Comparison of ENCODE assay signal across 8 mouse cellular contexts in the genomic region with DNA sequence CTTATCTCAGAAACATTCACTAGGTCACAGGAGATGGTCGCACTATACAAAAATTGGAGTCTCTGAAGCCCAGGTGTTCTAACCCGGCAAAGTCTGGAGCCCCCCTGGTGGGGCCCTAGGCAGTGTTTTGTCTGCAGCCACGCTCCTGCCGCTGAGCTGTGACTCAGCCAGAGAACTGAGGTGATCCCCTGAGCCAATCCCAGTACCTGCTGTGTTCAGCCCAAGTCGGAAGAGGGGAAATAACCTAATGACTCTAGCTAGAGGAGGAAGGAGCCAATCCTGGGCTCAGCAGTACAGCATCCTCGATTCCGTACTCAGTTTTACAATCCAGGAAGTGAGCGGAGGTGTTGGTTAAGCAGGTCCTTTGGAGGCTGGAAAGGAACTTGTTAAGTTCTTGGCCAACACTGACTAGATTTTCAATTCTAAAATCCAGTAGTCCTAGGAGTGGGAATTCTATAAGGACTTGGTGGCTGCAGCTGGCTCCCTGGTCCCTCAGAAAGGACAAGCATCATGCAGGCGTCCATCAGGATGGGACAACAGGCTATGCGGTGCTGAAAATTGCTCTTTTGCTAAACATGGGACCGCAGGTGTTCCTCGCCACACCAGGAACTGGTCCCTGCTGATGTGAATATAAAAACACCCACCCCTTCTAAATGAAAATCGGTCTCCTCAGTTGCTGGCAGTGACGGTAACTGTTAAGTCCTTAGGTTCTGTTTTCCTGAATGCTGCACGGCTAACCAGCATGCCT. TPM values are rescaled to one million over a fixed set of nuclear protein-coding genes. Genes with fewer than 3 reads are reported as not detected.
DNase-seq lines count a peak whose midpoint lies in the region; ATAC-seq and TF ChIP-seq lines count a peak whose summit lies in the region.

No protein-coding gene starts in this region.

- peak; percentile 93 for DNase-seq in CD4-positive, CD25-positive, alpha-beta regulatory T cell, adult 2 months (ENCODE audit: low read depth, low spot score)
- DNase-seq in brain, adult 2 months (ENCODE audit: low read depth, low spot score), result peak; percentile 97
- peak; percentile 85 for DNase-seq in forebrain, embryonic 10.5 days (ENCODE audit: extremely low spot score, low spot score)
- peak; percentile 91 for DNase-seq in kidney, postnatal 14 days
- peak; percentile 59 to 63 (median 60) for DNase-seq in liver, embryonic 14.5 days (ENCODE audit: low read depth in 3 of 3, low spot score in 3 of 3)
- peak; percentile 86 for DNase-seq in neural tube, embryonic 10.5 days (ENCODE audit: extremely low spot score, low spot score)

- H3K4me1 ChIP-seq in forebrain, embryonic 10.5 days, result peaks cover 59% of the 10 kb centered on the region
- peaks cover 43% of the 10 kb centered on the region for H3K4me1 ChIP-seq in heart, embryonic 15.5 days (replicated peaks)
- peaks cover 8 to 38% of the 10 kb centered on the region in 2 experiments for H3K4me1 ChIP-seq in liver, embryonic 14.5 days (replicated peaks; ENCODE audit: control insufficient read depth in 2 of 2, insufficient read depth in 2 of 2, low read length in 1 of 2)
- H3K4me1 ChIP-seq in stomach, embryonic 15.5 days, result peaks cover 36% of the 10 kb centered on the region

- TF ChIP-seq EP300 in liver, embryonic 14.5 days (IDR thresholded peaks at IDR 0.05; ENCODE audit: low read depth), result no peak

- 9% methylated on average over 15 of the region's 15 CpGs for WGBS in forebrain, embryonic 10.5 days
- WGBS in heart, embryonic 15.5 days, result 10% methylated on average over 15 of the region's 15 CpGs
- 13% methylated on average over 15 of the region's 15 CpGs for WGBS in liver, embryonic 14.5 days (ENCODE audit: insufficient replicate concordance)
- WGBS in stomach, embryonic 15.5 days, result 8% methylated on average over 15 of the region's 15 CpGs

- peak overlapping the region; percentile 80 for H3K4me2 ChIP-seq in heart, embryonic 15.5 days
- peak overlapping the region; percentile 61 for H3K4me2 ChIP-seq in liver, embryonic 14.5 days (ENCODE audit: low read depth)
- H3K4me2 ChIP-seq in stomach, embryonic 15.5 days, result peak overlapping the region; percentile 53

- H3K9ac ChIP-seq in heart, embryonic 15.5 days, result peak overlapping the region; percentile 41; the same call in 1 of the 2 replicates
- no peak overlapping the region for H3K9ac ChIP-seq in liver, embryonic 14.5 days (replicated peaks)
- H3K9ac ChIP-seq in stomach, embryonic 15.5 days, result no peak overlapping the region

- TF ChIP-seq CTCF in liver, embryonic 14.5 days (IDR thresholded peaks at IDR 0.05; ENCODE audit: low read depth), result no peak

- no peaks in the 10 kb centered on the region for H3K9me3 ChIP-seq in forebrain, embryonic 10.5 days
- no peaks in the 10 kb centered on the region for H3K9me3 ChIP-seq in heart, embryonic 15.5 days (replicated peaks)
- no peaks in the 10 kb centered on the region for H3K9me3 ChIP-seq in liver, embryonic 14.5 days (ENCODE audit: control insufficient read depth, low read length)
- H3K9me3 ChIP-seq in stomach, embryonic 15.5 days, result no peaks in the 10 kb centered on the region

- H3K27ac ChIP-seq in forebrain, embryonic 10.5 days, result peak overlapping the region; percentile 79
- peak overlapping the region; percentile 67 for H3K27ac ChIP-seq in heart, embryonic 15.5 days
- no peak overlapping the region for H3K27ac ChIP-seq in liver, embryonic 14.5 days
- peak overlapping the region; percentile 59 for H3K27ac ChIP-seq in stomach, embryonic 15.5 days

- peaks cover 12% of the 10 kb centered on the region for H3K27me3 ChIP-seq in forebrain, embryonic 10.5 days (ENCODE audit: poor library complexity, severe bottlenecking)
- no peaks in the 10 kb centered on the region for H3K27me3 ChIP-seq in heart, embryonic 15.5 days
- no peaks in the 10 kb centered on the region for H3K27me3 ChIP-seq in liver, embryonic 14.5 days (ENCODE audit: control insufficient read depth, insufficient read depth, low read length)
- no peaks in the 10 kb centered on the region for H3K27me3 ChIP-seq in stomach, embryonic 15.5 days (replicated peaks)

- H3K4me3 ChIP-seq in forebrain, embryonic 10.5 days, result peak overlapping the region; percentile 43
- H3K4me3 ChIP-seq in heart, embryonic 15.5 days, result peak overlapping the region; percentile 53
- peak overlapping the region; percentile 19 to 43; a peak in 3 of 4 replicates for H3K4me3 ChIP-seq in liver, embryonic 14.5 days (ENCODE audit: insufficient read depth in 1 of 2, low read depth in 2 of 2, low read length in 2 of 2)
- peak overlapping the region; percentile 33 for H3K4me3 ChIP-seq in stomach, embryonic 15.5 days (replicated peaks)

- H3K36me3 ChIP-seq in forebrain, embryonic 10.5 days (replicated peaks), result no peaks in the 10 kb centered on the region
- H3K36me3 ChIP-seq in heart, embryonic 15.5 days, result no peaks in the 10 kb centered on the region
- H3K36me3 ChIP-seq in liver, embryonic 14.5 days (replicated peaks; ENCODE audit: control insufficient read depth, insufficient read depth, low read depth), result no peaks in the 10 kb centered on the region
- no peaks in the 10 kb centered on the region for H3K36me3 ChIP-seq in stomach, embryonic 15.5 days

- ATAC-seq in heart, embryonic 15.5 days (replicated peaks; ENCODE audit: insufficient number of reproducible peaks, insufficient read depth, low FRiP score, low read depth), result peak; percentile 45; the same call in 1 of the 2 replicates
- peak; percentile 45 for ATAC-seq in liver, embryonic 14.5 days (ENCODE audit: insufficient read depth)
- ATAC-seq in stomach, embryonic 15.5 days (ENCODE audit: insufficient read depth, low FRiP score, low read depth), result peak; percentile 93

RNA-seq across cellular contexts. Expression of a gene that starts 19.1 kb away (rescaled TPM):
- 3.5 and 4.4 TPM in 2 replicates for polyA plus RNA-seq in forebrain, embryonic 10.5 days (2016; fragmentation: Nextera tagmentation; extraction: Ambion mirVana)
- 6.8 TPM in 2 replicates for polyA plus RNA-seq in heart, embryonic 15.5 days (2015; fragmentation: Nextera tagmentation; extraction: Ambion mirVana)
- 5.5 and 5.8 TPM in 2 replicates for polyA plus RNA-seq in liver, embryonic 14.5 days (2012; rRNA removed)
- 4.8 and 6.2 TPM in 2 replicates for polyA plus RNA-seq in liver, embryonic 14.5 days (2014; fragmentation: Nextera tagmentation; extraction: Ambion mirVana)
- polyA plus RNA-seq in stomach, embryonic 15.5 days (2015; fragmentation: Nextera tagmentation; extraction: Ambion mirVana), result 5.3 and 6.2 TPM in 2 replicates
